Mouse (Mus musculus) heart, embryonic 16.5 days (tissue): ENCODE data around the gene Nfkbil1. TPM values are rescaled to one million over a fixed set of nuclear protein-coding genes. Genes with fewer than 3 reads are reported as not detected.

ENCODE experiments used
- ATAC-seq: fragments of 200-750 bp; cut with Nextera tagmentation; replicated peaks from 2 replicates; pipeline ENCODE4 v1.8.0; 2017; ENCODE audit warnings: moderate number of reproducible peaks; ENCODE audit not compliant: insufficient read depth, low FRiP score; ENCODE audit errors: extremely low read depth
- H3K27ac ChIP-seq: fragments of 300-500 bp; sonication (generic); 2 replicates; pipeline ENCODE4 v1.5.1; 2014; ENCODE audit warnings: mild to moderate bottlenecking, low read length, control low read depth, moderate library complexity
- H3K27me3 ChIP-seq: fragments of 300-500 bp; sonication (generic); 2 replicates; pipeline ENCODE4 v1.6.1; 2014; ENCODE audit warnings: low read length, mixed read lengths; ENCODE audit not compliant: control insufficient read depth, insufficient read depth
- H3K36me3 ChIP-seq: fragments of 300-500 bp; sonication (generic); 2 replicates; pipeline ENCODE4 v1.6.1; 2014; ENCODE audit not compliant: control insufficient read depth, insufficient read depth
- H3K4me1 ChIP-seq: fragments of 300-500 bp; sonication (generic); 2 replicates; pipeline ENCODE4 v1.6.1; 2014; ENCODE audit warnings: low read length, mixed read lengths; ENCODE audit not compliant: control insufficient read depth, insufficient read depth
- H3K4me2 ChIP-seq: fragments of 300-500 bp; sonication (generic); 2 replicates; pipeline ENCODE4 v1.6.1; 2014; ENCODE audit warnings: low read depth, mild to moderate bottlenecking, control low read depth, low read length
- H3K4me3 ChIP-seq: fragments of 300-500 bp; sonication (generic); 2 replicates; pipeline ENCODE4 v1.5.1; 2014; ENCODE audit warnings: mild to moderate bottlenecking, control low read depth, low read length
- H3K9ac ChIP-seq: fragments of 300-500 bp; sonication (generic); 2 replicates; pipeline ENCODE4 v1.6.1; 2014; ENCODE audit warnings: low read length, control low read depth
- H3K9me3 ChIP-seq: fragments of 300-500 bp; sonication (generic); replicated peaks from 2 replicates; pipeline ENCODE4 v1.6.1; 2016; ENCODE audit warnings: low read length; ENCODE audit not compliant: control insufficient read depth
- WGBS: fragments of 180-500 bp; shearing (Covaris S2); extraction: QIAGEN DNeasy Blood & Tissue Kit; methylation state at CpG from one replicate; pipeline ENCODE4 v1.1.7; 2014; 5-methylcytosine and 5-hydroxymethylcytosine counted together
- polyA plus RNA-seq: library from polyadenylated mRNA; unstranded; fragments of >200 nt; fragmentation: Nextera tagmentation; extraction: Ambion mirVana; gene quantifications from 2 replicates; pipeline ENCODE4 v1.2.1, GENCODE M21; 2015

Nfkbil1 gene
- polyA plus RNA-seq, 1 experiment from 2014 or later, result 8.8 TPM

DNA sequence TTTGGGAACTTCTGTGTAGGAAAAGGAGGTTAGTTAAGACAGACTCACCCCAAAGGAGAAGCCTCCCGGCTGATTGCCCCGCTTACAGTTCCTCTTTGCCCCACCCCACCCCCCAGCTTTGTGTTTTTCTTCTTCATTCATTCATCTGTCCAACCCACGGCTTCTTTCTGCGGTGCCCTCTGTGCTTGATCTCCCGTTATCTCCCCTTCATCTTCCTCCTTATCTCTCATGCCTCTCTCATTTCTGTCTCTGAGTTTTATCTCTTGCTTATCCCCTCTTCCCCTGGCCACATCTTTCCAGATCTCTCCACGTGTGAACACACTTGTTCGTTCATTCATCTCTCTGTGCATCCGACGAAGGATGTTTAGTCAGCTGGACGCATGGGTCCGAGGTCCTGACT lies 34.5 kb downstream of the Nfkbil1 start:
- Histone ChIP-seq H3K4me1 (peaks cover 6% of the 10 kb centered on the region; the same call in 1 of the 2 replicates), H3K4me2 (peak overlapping the region; percentile 42), H3K36me3 (no peaks in the 10 kb centered on the region), H3K27me3 (peaks cover 44% of the 10 kb centered on the region), H3K9ac (no peak overlapping the region), H3K27ac (0 out of 2 replicates have a peak overlapping the region, but pooled peaks have one; percentile 13), H3K9me3 (no peaks in the 10 kb centered on the region), H3K4me3 (peak overlapping the region; percentile 23)
- WGBS, result 45% methylated on average over 11 of the region's 11 CpGs
- no peak for ATAC-seq

DNA sequence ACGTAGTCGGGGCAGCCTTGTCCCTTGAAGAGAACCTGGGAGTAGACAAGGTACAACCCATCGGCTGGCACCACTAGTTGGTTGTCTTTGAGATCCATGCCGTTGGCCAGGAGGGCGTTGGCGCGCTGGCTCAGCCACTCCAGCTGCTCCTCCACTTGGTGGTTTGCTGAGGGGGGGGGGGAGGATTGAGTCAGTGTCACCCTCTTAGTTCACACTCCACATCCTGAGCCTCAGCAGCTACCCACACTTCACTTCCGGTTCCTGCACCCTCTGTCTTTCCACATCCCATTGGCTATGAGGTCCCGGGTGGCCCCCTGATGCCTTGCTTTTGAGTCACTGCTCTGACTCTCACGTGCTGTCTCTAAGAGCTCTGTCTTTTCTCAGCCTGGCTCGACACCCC lies 35.2 kb downstream of the Nfkbil1 start:
- ATAC-seq, result no peak
- Histone ChIP-seq H3K36me3 (no peaks in the 10 kb centered on the region), H3K9me3 (no peaks in the 10 kb centered on the region), H3K27me3 (peaks cover 47% of the 10 kb centered on the region), H3K4me2 (peak overlapping the region; percentile 42; the same call in 1 of the 2 replicates), H3K4me3 (no peak overlapping the region; the same call in 1 of the 2 replicates), H3K27ac (no peak overlapping the region), H3K4me1 (peaks cover 11% of the 10 kb centered on the region), H3K9ac (no peak overlapping the region)
- 71% methylated on average over 11 of the region's 11 CpGs for WGBS

DNA sequence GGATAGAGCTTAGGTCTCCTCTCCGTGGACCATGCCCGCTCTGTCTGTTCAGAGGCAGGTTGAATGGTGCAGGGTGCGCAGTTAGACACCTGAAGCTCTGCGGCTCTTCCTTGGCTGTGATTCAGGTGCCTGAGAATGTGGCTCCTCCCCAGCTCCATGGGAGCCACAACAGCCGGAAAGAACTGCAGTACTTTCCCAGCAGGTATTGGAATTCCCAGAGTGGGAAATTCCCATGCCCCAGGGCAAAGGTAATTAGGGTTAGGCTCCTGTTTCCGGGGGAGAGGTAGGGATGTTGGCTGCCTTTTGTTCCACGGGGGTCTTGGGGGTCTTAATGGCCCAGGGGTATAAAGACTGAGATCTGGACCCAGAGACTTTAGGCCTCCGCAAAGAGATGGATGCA lies 36.6 kb downstream of the Nfkbil1 start:
- Histone ChIP-seq H3K9ac (no peak overlapping the region), H3K27me3 (peaks cover 46% of the 10 kb centered on the region), H3K4me3 (no peak overlapping the region), H3K27ac (no peak overlapping the region), H3K36me3 (no peaks in the 10 kb centered on the region), H3K4me2 (no peak overlapping the region), H3K9me3 (no peaks in the 10 kb centered on the region), H3K4me1 (peaks cover 14% of the 10 kb centered on the region)
- no peak for ATAC-seq
- 38% methylated on average over 8 of the region's 8 CpGs for WGBS

DNA sequence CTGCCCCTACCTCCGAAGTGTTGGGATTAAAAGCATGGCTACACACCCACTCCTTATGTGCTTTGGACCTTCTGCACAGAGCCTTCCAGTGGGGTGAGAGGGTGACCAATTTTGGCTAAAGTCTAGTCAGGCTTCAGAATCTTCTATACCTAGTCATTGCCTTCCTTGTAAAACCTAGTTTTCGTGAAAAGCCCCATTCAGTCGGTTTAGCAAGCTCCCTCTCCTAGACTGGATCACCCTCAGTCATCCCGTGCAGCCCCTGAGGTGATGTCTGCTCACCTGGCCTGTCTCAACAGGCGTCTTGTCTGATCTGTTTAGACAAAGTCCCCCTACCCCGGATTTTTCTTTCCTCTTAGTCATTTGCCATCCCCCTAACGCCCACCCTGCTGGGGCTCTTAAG lies 37.6 kb downstream of the Nfkbil1 start:
- Histone ChIP-seq H3K4me1 (peaks cover 14% of the 10 kb centered on the region), H3K9ac (no peak overlapping the region), H3K27ac (no peak overlapping the region), H3K9me3 (no peaks in the 10 kb centered on the region), H3K4me2 (no peak overlapping the region), H3K27me3 (peaks cover 42% of the 10 kb centered on the region), H3K4me3 (no peak overlapping the region), H3K36me3 (no peaks in the 10 kb centered on the region)
- no peak for ATAC-seq
- WGBS, result 60% methylated on average over 7 of the region's 7 CpGs

DNA sequence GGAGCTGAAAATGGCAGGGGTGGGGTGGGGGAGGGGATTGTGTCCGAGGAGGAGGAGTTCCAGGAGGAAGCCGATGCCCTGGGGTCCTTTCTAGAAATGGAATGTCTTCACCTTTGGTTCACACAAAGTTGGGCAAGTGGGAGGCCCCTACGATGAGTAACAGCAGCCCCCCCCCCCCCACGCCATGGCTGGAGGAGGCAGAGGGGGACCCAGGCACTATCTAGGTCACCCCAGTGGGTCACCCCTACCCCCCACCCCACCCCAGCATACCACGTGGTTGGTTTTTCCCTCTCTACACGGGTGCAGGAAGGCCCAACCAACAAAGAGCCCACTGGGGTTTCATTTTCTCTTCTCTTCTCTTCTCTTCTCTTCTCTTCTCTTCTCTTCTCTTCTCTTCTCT lies 38.5 kb downstream of the Nfkbil1 start:
- Histone ChIP-seq H3K4me2 (no peak overlapping the region), H3K4me1 (peaks cover 14% of the 10 kb centered on the region), H3K27me3 (peaks cover 39% of the 10 kb centered on the region), H3K36me3 (no peaks in the 10 kb centered on the region), H3K9me3 (no peaks in the 10 kb centered on the region), H3K4me3 (no peak overlapping the region), H3K9ac (no peak overlapping the region), H3K27ac (no peak overlapping the region)
- ATAC-seq, result no peak
- 50% methylated on average over 6 of the region's 6 CpGs for WGBS

DNA sequence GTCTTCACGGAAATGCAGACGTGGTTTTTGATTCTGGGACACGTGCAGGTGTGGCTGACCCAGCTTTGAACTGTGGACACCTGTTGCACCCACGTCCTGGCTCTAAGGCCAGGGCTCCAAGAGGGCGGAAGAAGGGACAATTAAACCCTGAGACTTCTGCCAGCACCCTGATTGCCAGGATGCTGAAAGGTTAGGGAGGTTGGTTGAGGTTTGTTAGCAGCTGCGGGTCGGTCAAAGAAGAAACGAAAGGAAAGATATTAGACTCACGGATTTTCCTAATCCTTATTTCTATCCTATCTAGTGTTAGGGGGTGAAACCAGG lies 39.3 kb downstream of the Nfkbil1 start:
- no peak for ATAC-seq
- WGBS, result 26% methylated on average over 9 of the region's 9 CpGs
- H3K4me1 ChIP-seq, result peaks cover 10% of the 10 kb centered on the region
- H3K36me3 ChIP-seq, result no peaks in the 10 kb centered on the region
- no peaks in the 10 kb centered on the region for H3K9me3 ChIP-seq
- H3K27me3 ChIP-seq, result peaks cover 33% of the 10 kb centered on the region
- H3K4me3 ChIP-seq, result peak overlapping the region; percentile 61
- peak overlapping the region; percentile 86 for H3K4me2 ChIP-seq
- peak overlapping the region; percentile 70 for H3K9ac ChIP-seq
- H3K27ac ChIP-seq, result no peak overlapping the region

DNA sequence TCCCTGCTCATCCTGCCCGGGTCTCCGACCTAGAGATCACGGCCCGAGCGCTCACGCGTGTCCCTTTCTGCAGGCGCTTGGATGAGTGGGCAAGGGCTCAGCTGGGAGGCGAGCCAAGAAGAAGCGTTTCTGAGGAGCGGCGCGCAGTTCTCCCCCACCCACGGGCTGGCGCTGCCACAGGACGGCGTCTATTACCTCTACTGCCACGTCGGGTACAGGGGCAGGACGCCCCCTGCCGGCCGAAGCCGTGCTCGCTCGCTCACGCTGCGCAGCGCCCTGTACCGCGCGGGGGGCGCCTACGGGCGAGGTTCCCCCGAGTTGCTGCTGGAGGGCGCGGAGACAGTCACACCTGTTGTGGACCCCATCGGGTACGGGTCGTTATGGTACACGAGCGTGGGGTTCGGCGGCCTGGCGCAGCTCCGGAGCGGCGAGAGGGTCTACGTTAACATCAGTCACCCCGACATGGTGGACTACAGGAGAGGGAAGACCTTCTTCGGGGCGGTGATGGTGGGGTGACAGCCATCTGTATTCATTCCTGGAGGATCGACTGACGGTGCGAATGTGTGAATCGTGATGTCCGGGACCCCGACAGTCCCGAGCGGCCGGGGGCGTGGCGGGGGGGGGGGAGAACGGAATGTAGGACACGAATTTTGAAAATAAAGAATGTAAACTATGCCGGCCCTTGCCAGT lies 39.8 kb downstream of the Nfkbil1 start:
- Histone ChIP-seq H3K4me2 (peak overlapping the region; percentile 86), H3K4me3 (peak overlapping the region; percentile 61), H3K9ac (peak overlapping the region; percentile 70), H3K9me3 (no peaks in the 10 kb centered on the region), H3K4me1 (peaks cover 10% of the 10 kb centered on the region), H3K36me3 (no peaks in the 10 kb centered on the region), H3K27me3 (peaks cover 28% of the 10 kb centered on the region), H3K27ac (no peak overlapping the region)
- 1% methylated on average over 66 of the region's 66 CpGs for WGBS
- peak; percentile 80 for ATAC-seq

DNA sequence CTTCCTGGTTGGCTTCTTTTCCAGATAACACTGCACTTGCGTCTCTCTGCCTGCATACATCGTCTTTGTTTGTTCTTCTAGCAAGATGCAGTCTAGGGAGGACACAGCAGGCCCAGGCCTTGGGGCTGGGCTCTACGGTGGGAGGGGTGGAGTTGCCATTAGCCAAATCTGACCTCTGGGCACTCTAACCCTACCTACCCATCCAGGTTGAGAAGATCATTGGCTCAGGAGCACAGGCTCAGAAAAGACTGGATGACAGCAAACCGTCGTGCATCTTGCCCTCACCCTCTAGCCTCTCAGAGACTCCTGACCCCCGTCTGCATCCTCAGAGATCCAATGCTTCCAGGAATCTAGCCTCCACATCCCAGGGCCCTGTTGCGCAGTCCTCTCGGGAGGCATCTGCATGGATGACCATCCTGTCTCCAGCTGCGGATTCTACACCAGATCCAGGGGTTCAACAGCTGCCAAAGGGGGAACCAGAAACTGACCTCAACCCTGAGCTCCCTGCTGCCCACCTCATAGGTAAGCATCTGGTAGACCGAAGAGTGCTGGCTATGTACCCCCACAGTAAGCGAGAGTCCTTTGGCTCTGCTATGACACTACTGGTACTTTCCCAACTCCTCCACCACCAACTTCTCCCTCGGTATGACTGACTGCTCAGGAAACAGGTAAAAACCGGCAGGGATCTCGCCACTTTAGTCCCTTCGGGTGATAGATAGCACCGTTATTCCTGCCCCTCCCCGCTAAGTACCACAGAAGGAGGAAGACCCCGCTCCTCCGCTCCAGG lies 40.6 kb downstream of the Nfkbil1 start:
- H3K27me3 ChIP-seq, result peaks cover 23% of the 10 kb centered on the region
- no peaks in the 10 kb centered on the region for H3K9me3 ChIP-seq
- H3K4me1 ChIP-seq, result peaks cover 10% of the 10 kb centered on the region
- no peak for ATAC-seq
- WGBS, result 32% methylated on average over 19 of the region's 19 CpGs
- peak overlapping the region; percentile 70 for H3K9ac ChIP-seq
- H3K4me2 ChIP-seq, result peak overlapping the region; percentile 86
- H3K27ac ChIP-seq, result peak overlapping the region; percentile 25; the same call in 1 of the 2 replicates
- no peaks in the 10 kb centered on the region for H3K36me3 ChIP-seq
- peak overlapping the region; percentile 61 for H3K4me3 ChIP-seq
